Mouse (Mus musculus) bone marrow macrophage, adult 2 months (primary cell): ENCODE data around the gene Josd1.

Experiments
- CTCF ChIP-seq: IDR thresholded peaks from 2 replicates; pipeline ENCODE4 v1.5.1; 2012; ENCODE audit warnings: low read depth, mild to moderate bottlenecking, low read length, moderate library complexity
- POLR2A ChIP-seq: IDR thresholded peaks from 2 replicates; pipeline ENCODE4 v1.6.1; 2012; ENCODE audit warnings: mild to moderate bottlenecking, low read depth, low read length, borderline replicate concordance

DNA sequence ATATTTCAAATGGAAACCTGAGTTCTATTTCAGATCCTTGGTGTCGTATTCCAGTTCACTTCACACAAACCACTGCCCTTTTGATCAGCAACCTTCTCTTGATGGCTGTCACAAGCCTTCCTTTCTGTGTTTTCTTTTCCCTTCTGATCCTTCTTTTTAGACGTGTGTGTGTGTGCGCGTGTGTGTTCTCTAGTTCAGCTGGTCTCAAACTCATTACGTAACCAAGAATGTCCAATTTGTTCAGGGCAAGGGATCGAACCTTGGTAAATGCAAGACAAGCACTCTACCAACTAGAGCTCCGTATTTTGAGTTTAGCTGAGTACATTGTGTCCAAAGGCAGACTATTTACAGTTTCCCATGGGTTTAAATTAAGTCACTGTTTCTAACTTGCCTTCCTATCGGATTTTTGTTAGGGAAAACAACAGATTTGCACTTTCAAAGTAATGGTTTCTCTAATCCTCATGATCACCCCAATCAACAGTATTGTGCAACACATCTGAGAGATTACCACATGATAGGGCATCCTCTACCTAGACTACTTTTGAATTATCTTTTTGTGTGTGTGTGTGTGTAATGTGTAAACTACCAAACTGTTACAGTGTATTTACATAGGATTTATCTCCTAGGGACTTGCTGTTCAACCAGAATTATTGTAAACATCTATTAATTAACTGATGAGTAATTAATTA, 693 bp upstream of the Josd1 start:
- no peak for TF ChIP-seq CTCF
- TF ChIP-seq POLR2A: no peak
